Mouse (Mus musculus): ENCODE data around the gene Cmtm2a. TPM values are rescaled to one million over a fixed set of nuclear protein-coding genes. Genes with fewer than 3 reads are reported as not detected.
"Not testable (repeated sequence)": the region's sequence is repeated elsewhere in the genome, so short reads cannot be mapped to it uniquely, and the experiment has no call there.

Cmtm2a gene
- polyA plus RNA-seq, 1 experiment from 2014 or later, result not detected

DNA sequence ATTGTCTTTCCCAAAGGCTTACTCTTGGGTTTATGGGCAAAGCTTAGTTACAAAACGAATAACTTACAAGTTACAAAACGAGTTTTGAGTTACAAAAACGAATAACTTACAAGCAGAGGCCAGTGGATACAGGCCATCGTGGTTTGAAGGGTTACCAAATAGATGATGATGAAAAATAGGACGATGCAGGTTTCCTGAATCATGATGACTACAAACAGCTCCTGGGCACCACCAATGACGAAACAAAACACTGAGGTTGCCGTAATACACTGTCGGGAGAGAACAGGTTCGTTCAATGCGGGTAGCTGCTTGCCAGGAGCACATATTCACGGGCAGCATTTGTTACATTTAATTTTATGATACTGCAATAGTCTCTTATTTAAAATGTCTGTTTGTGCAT is 12.0 kb upstream of the Cmtm2a start:
- Histone ChIP-seq H3K27me3 (ENCODE audit: insufficient read depth, low read length) (no peaks in the 10 kb centered on the region), H3K9ac (replicated peaks; ENCODE audit: low read length) (no peak overlapping the region), H3K27ac (ENCODE audit: low read length) (no peak overlapping the region), H3K4me2 (replicated peaks; ENCODE audit: low read depth, low read length) (no peak overlapping the region), H3K9me3 (ENCODE audit: low read length) (no peaks in the 10 kb centered on the region), H3K4me1 (ENCODE audit: insufficient read depth, low read length) (no peaks in the 10 kb centered on the region), H3K4me3 (ENCODE audit: low read length) (no peak overlapping the region), H3K36me3 (ENCODE audit: insufficient read depth, low read length) (no peaks in the 10 kb centered on the region)
- no peak for ATAC-seq (ENCODE audit: low FRiP score, low TSS enrichment)
- 84% methylated on average over 11 of the region's 11 CpGs for WGBS

DNA sequence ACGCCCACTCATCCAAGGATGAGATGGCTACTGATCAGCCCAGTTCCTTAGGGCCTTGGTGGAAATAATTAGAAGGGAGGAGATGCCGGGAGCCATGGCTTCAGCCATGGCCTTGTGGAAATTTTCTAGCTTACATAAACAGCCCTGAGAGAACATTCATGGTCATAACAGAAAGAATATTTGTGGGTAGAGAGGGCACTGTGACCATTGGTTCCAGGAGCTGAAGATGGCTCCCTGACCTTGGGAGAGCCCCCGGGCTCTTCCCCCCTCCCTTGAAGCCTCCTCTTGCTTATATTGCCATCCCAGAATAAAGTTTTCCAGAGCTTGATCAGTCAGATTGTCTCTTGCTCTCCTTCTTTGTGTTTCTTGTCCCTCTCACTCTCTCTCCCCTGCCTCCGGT is 9.6 kb upstream of the Cmtm2a start:
- WGBS, result 85% methylated on average over 4 of the region's 4 CpGs
- not testable (repeated sequence) for H3K4me2 ChIP-seq (replicated peaks; ENCODE audit: low read depth, low read length); H3K4me1 ChIP-seq (ENCODE audit: insufficient read depth, low read length); H3K27ac ChIP-seq (ENCODE audit: low read length); H3K4me3 ChIP-seq (ENCODE audit: low read length); H3K36me3 ChIP-seq (ENCODE audit: insufficient read depth, low read length); H3K9me3 ChIP-seq (ENCODE audit: low read length); ATAC-seq (ENCODE audit: low FRiP score, low TSS enrichment); H3K27me3 ChIP-seq (ENCODE audit: insufficient read depth, low read length); H3K9ac ChIP-seq (replicated peaks; ENCODE audit: low read length)

GRCm38 (mm10) chr8:104301577-104301976 is 8.6 kb upstream of the Cmtm2a start:
- H3K4me1 ChIP-seq (ENCODE audit: insufficient read depth, low read length); H3K9ac ChIP-seq (replicated peaks; ENCODE audit: low read length); H3K27ac ChIP-seq (ENCODE audit: low read length); H3K27me3 ChIP-seq (ENCODE audit: insufficient read depth, low read length); H3K4me3 ChIP-seq (ENCODE audit: low read length); H3K4me2 ChIP-seq (replicated peaks; ENCODE audit: low read depth, low read length); H3K9me3 ChIP-seq (ENCODE audit: low read length); H3K36me3 ChIP-seq (ENCODE audit: insufficient read depth, low read length); ATAC-seq (ENCODE audit: low FRiP score, low TSS enrichment): not testable (repeated sequence)
- WGBS, result 12% methylated on average over 3 of the region's 3 CpGs

DNA sequence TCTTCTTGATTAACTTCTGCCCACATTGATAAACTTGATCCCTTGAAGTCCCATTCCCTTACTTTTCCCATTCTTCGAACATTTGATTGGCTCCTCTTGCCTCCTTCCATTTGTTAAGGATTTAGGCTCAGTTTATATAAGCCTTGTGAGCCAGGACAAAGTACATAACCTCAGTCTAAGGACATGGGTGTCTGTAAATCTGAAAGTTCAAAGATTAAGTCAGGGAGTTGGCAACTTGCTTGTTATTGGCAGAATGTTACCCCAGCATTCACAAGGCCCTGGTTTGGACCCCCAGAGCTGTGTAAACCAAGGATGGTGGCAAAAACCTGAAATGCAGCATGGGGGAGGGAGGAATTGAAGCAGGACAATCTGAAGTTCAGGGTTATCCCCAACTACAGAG is 1.4 kb upstream of the Cmtm2a start:
- no peaks in the 10 kb centered on the region for H3K9me3 ChIP-seq (ENCODE audit: low read length)
- H3K27ac ChIP-seq (ENCODE audit: low read length), result no peak overlapping the region
- H3K4me2 ChIP-seq (replicated peaks; ENCODE audit: low read depth, low read length), result no peak overlapping the region
- WGBS, result 89% methylated on average over 1 of the region's 1 CpGs
- H3K9ac ChIP-seq (replicated peaks; ENCODE audit: low read length), result no peak overlapping the region
- H3K27me3 ChIP-seq (ENCODE audit: insufficient read depth, low read length), result no peaks in the 10 kb centered on the region
- H3K4me1 ChIP-seq (ENCODE audit: insufficient read depth, low read length), result no peaks in the 10 kb centered on the region
- H3K4me3 ChIP-seq (ENCODE audit: low read length), result no peak overlapping the region
- no peaks in the 10 kb centered on the region for H3K36me3 ChIP-seq (ENCODE audit: insufficient read depth, low read length)
- no peak for ATAC-seq (ENCODE audit: low FRiP score, low TSS enrichment)

GRCm38 (mm10) chr8:104268937-104269440 is 24.0 kb downstream of the Cmtm2a start:
- no peak for ATAC-seq (ENCODE audit: low FRiP score, low TSS enrichment)
- H3K9me3 ChIP-seq (ENCODE audit: low read length), result no peaks in the 10 kb centered on the region
- WGBS, result 89% methylated on average over 6 of the region's 6 CpGs

GRCm38 (mm10) chr8:104268368-104268767 is 24.6 kb downstream of the Cmtm2a start:
- Histone ChIP-seq H3K4me2 (replicated peaks; ENCODE audit: low read depth, low read length) (no peak overlapping the region), H3K9me3 (ENCODE audit: low read length) (no peaks in the 10 kb centered on the region)
- ATAC-seq (ENCODE audit: low FRiP score, low TSS enrichment), result no peak

More at GRCm38 (mm10) chr8:104268937-104269440, 24.0 kb downstream of the Cmtm2a start:
- Histone ChIP-seq H3K27me3 (ENCODE audit: insufficient read depth, low read length) (no peaks in the 10 kb centered on the region), H3K4me2 (replicated peaks; ENCODE audit: low read depth, low read length) (no peak overlapping the region), H3K9ac (replicated peaks; ENCODE audit: low read length) (no peak overlapping the region), H3K4me1 (ENCODE audit: insufficient read depth, low read length) (no peaks in the 10 kb centered on the region), H3K36me3 (ENCODE audit: insufficient read depth, low read length) (peaks cover 7% of the 10 kb centered on the region), H3K27ac (ENCODE audit: low read length) (no peak overlapping the region), H3K4me3 (ENCODE audit: low read length) (no peak overlapping the region)

GRCm38 (mm10) chr8:104264271-104264935 is 28.6 kb downstream of the Cmtm2a start:
- H3K4me3 ChIP-seq (ENCODE audit: low read length); H3K4me2 ChIP-seq (replicated peaks; ENCODE audit: low read depth, low read length); H3K4me1 ChIP-seq (ENCODE audit: insufficient read depth, low read length); H3K9me3 ChIP-seq (ENCODE audit: low read length); H3K27ac ChIP-seq (ENCODE audit: low read length); ATAC-seq (ENCODE audit: low FRiP score, low TSS enrichment); H3K9ac ChIP-seq (replicated peaks; ENCODE audit: low read length); H3K27me3 ChIP-seq (ENCODE audit: insufficient read depth, low read length): not testable (repeated sequence)
- WGBS, result 97% methylated on average over 21 of the region's 22 CpGs
- peaks cover 19% of the 10 kb centered on the region for H3K36me3 ChIP-seq (ENCODE audit: insufficient read depth, low read length)

More at GRCm38 (mm10) chr8:104268368-104268767, 24.6 kb downstream of the Cmtm2a start:
- H3K27ac ChIP-seq (ENCODE audit: low read length), result no peak overlapping the region
- no peak overlapping the region for H3K4me3 ChIP-seq (ENCODE audit: low read length)
- no peak overlapping the region for H3K9ac ChIP-seq (replicated peaks; ENCODE audit: low read length)
- peaks cover 13% of the 10 kb centered on the region for H3K36me3 ChIP-seq (ENCODE audit: insufficient read depth, low read length)
- no peaks in the 10 kb centered on the region for H3K27me3 ChIP-seq (ENCODE audit: insufficient read depth, low read length)
- H3K4me1 ChIP-seq (ENCODE audit: insufficient read depth, low read length), result no peaks in the 10 kb centered on the region

DNA sequence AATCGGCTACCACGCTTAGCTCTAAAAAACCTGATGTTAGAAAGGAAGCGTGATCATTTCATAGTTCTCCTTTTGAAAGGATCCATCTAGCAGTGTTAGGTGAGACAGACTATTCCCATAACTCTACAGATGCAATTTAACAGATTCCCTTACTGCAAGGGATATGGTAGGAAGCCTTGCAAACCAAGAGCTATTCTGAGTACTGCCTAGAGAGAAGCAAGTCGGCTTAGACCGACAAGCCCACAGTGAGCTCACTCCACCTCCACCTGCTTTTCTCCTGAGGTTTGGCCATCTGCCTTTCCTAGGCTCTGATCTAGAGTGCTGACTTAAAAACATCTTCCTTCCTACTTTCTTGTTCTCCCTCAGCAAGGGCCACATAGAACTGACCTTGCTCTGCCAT is 31.2 kb downstream of the Cmtm2a start:
- not testable (repeated sequence) for H3K4me2 ChIP-seq (replicated peaks; ENCODE audit: low read depth, low read length); H3K4me3 ChIP-seq (ENCODE audit: low read length); H3K4me1 ChIP-seq (ENCODE audit: insufficient read depth, low read length); H3K27me3 ChIP-seq (ENCODE audit: insufficient read depth, low read length); H3K9me3 ChIP-seq (ENCODE audit: low read length); ATAC-seq (ENCODE audit: low FRiP score, low TSS enrichment); H3K9ac ChIP-seq (replicated peaks; ENCODE audit: low read length); H3K27ac ChIP-seq (ENCODE audit: low read length)
- over 99% methylated on average over 5 of the region's 5 CpGs for WGBS
- H3K36me3 ChIP-seq (ENCODE audit: insufficient read depth, low read length), result peaks cover 43% of the 10 kb centered on the region

GRCm38 (mm10) chr8:104253016-104253415 is 40.0 kb downstream of the Cmtm2a start:
- 89% methylated on average over 3 of the region's 3 CpGs for WGBS
- H3K4me3 ChIP-seq (ENCODE audit: low read length), result no peak overlapping the region
- H3K4me2 ChIP-seq (replicated peaks; ENCODE audit: low read depth, low read length), result no peak overlapping the region
- no peak for ATAC-seq (ENCODE audit: low FRiP score, low TSS enrichment)
- no peak overlapping the region for H3K9ac ChIP-seq (replicated peaks; ENCODE audit: low read length)
- peaks cover 10% of the 10 kb centered on the region for H3K36me3 ChIP-seq (ENCODE audit: insufficient read depth, low read length)
- H3K27me3 ChIP-seq (ENCODE audit: insufficient read depth, low read length), result no peaks in the 10 kb centered on the region
- H3K27ac ChIP-seq (ENCODE audit: low read length), result no peak overlapping the region
- H3K4me1 ChIP-seq (ENCODE audit: insufficient read depth, low read length), result peaks cover 8% of the 10 kb centered on the region; the same call in 1 of the 2 replicates
- H3K9me3 ChIP-seq (ENCODE audit: low read length), result no peaks in the 10 kb centered on the region

DNA sequence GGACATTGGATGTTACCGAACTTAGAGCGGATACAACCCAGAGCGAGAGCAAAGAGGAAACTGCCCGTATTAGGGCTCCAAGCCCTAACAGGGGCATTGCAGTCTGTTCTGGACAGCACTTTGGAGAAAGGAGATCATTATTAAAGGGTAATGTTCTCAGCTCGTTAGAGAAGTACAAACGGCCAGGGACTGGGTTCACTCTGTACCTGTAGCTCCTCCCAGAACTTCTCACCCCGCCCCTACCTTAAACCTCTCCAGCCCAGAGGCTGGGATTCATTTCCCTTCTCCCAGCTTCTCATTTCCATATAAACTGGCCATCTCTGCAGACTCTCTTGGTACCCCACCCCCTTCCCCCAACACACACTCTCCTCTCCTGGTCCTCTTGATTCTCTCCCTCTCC is 41.5 kb downstream of the Cmtm2a start:
- Histone ChIP-seq H3K4me1 (ENCODE audit: insufficient read depth, low read length) (peaks cover 21% of the 10 kb centered on the region), H3K9ac (replicated peaks; ENCODE audit: low read length) (peak overlapping the region; percentile 73), H3K36me3 (ENCODE audit: insufficient read depth, low read length) (no peaks in the 10 kb centered on the region), H3K27ac (ENCODE audit: low read length) (peak overlapping the region; percentile 90; the same call in 1 of the 2 replicates), H3K27me3 (ENCODE audit: insufficient read depth, low read length) (no peaks in the 10 kb centered on the region), H3K9me3 (ENCODE audit: low read length) (no peaks in the 10 kb centered on the region), H3K4me3 (ENCODE audit: low read length) (peak overlapping the region; percentile 69), H3K4me2 (replicated peaks; ENCODE audit: low read depth, low read length) (peak overlapping the region; percentile 83)
- WGBS, result 0% methylated on average over 7 of the region's 7 CpGs
- ATAC-seq (ENCODE audit: low FRiP score, low TSS enrichment), result peak; percentile 28

All from kidney, embryonic 16.5 days (tissue).